ENCODE assay signal across 8 mouse cellular contexts in genomic region chr6:47244642-47245041, GRCm38 (mm10).
DNase-seq lines count a peak whose midpoint lies in the region; ATAC-seq and TF ChIP-seq lines count a peak whose summit lies in the region.

No protein-coding gene starts in this region.

- TF ChIP-seq CTCF in brain, embryonic 14.5 days (IDR thresholded peaks at IDR 0.05; ENCODE audit: borderline replicate concordance, extremely low read depth, insufficient read depth, insufficient read length): no peak

- H3K36me3 ChIP-seq in heart, embryonic 11.5 days (ENCODE audit: control insufficient read depth, insufficient read depth, low read length): no peaks in the 10 kb centered on the region
- H3K36me3 ChIP-seq in hindbrain, embryonic 12.5 days: no peaks in the 10 kb centered on the region
- H3K36me3 ChIP-seq in midbrain, embryonic 10.5 days: 0 out of 2 replicates have a peak, but pooled peaks cover 3% of the 10 kb centered on the region

- 0 out of 2 replicates have a peak, but pooled peaks cover 4% of the 10 kb centered on the region for H3K4me1 ChIP-seq in heart, embryonic 11.5 days (ENCODE audit: control insufficient read depth, insufficient read depth, low read length)
- H3K4me1 ChIP-seq in hindbrain, embryonic 12.5 days: peaks cover 23% of the 10 kb centered on the region
- H3K4me1 ChIP-seq in midbrain, embryonic 10.5 days: peaks cover 50% of the 10 kb centered on the region

- peak overlapping the region; percentile 27 for H3K4me3 ChIP-seq in heart, embryonic 11.5 days (ENCODE audit: low read depth, low read length)
- peak overlapping the region; percentile 36 for H3K4me3 ChIP-seq in hindbrain, embryonic 12.5 days
- peak overlapping the region; percentile 60 for H3K4me3 ChIP-seq in midbrain, embryonic 10.5 days

- peak overlapping the region; percentile 40; the same call in 1 of the 2 replicates for H3K9ac ChIP-seq in heart, embryonic 11.5 days (ENCODE audit: low read depth, low read length)
- peak overlapping the region; percentile 58 for H3K9ac ChIP-seq in hindbrain, embryonic 12.5 days

- DNase-seq in heart, postnatal 10 days: no peak
- peak; percentile 80 for DNase-seq in brain, embryonic 14.5 days (ENCODE audit: low read depth)
- no peak for DNase-seq in midbrain, embryonic 10.5 days (ENCODE audit: low spot score)
- DNase-seq in c-Kit-positive CD71-positive TER-119-positive erythroid progenitor cells, embryonic 14.5 days (ENCODE audit: low spot score): no peak
- no peak for DNase-seq in urinary bladder, postnatal 14 days (ENCODE audit: low spot score)
- no peak for DNase-seq in gastrocnemius, postnatal 10 days

- no peaks in the 10 kb centered on the region for H3K27me3 ChIP-seq in heart, embryonic 11.5 days (ENCODE audit: control insufficient read depth, insufficient read depth, low read length)
- no peaks in the 10 kb centered on the region for H3K27me3 ChIP-seq in hindbrain, embryonic 12.5 days
- peaks cover 6% of the 10 kb centered on the region for H3K27me3 ChIP-seq in midbrain, embryonic 10.5 days (ENCODE audit: low read depth, poor library complexity, severe bottlenecking)

- intact Hi-C loops in heart, postnatal 10 days (cut with DNase I): no loop called here

- no peak; the same call in 1 of the 2 replicates for ATAC-seq in heart, embryonic 11.5 days (replicated peaks; ENCODE audit: insufficient number of reproducible peaks, low FRiP score, low TSS enrichment)
- ATAC-seq in hindbrain, embryonic 12.5 days (ENCODE audit: low FRiP score): peak; percentile 65

- no peaks in the 10 kb centered on the region for H3K9me3 ChIP-seq in heart, embryonic 11.5 days (replicated peaks; ENCODE audit: control insufficient read depth, low read length)
- H3K9me3 ChIP-seq in hindbrain, embryonic 12.5 days (replicated peaks): no peaks in the 10 kb centered on the region
- no peaks in the 10 kb centered on the region for H3K9me3 ChIP-seq in midbrain, embryonic 10.5 days (replicated peaks)

- peak overlapping the region; percentile 59 for H3K4me2 ChIP-seq in heart, embryonic 11.5 days
- H3K4me2 ChIP-seq in hindbrain, embryonic 12.5 days (replicated peaks): peak overlapping the region; percentile 53

- TF ChIP-seq POLR2A in brain, embryonic 14.5 days (IDR thresholded peaks at IDR 0.05; ENCODE audit: borderline replicate concordance, extremely low read depth, insufficient read depth, insufficient read length, poor library complexity, severe bottlenecking): no peak

- H3K27ac ChIP-seq in heart, embryonic 11.5 days (ENCODE audit: low read depth, low read length): no peak overlapping the region
- peak overlapping the region; percentile 82 for H3K27ac ChIP-seq in hindbrain, embryonic 12.5 days
- peak overlapping the region; percentile 87 for H3K27ac ChIP-seq in midbrain, embryonic 10.5 days (replicated peaks)

- WGBS in heart, embryonic 11.5 days (ENCODE audit: insufficient replicate concordance): 23% methylated on average over 7 of the region's 7 CpGs
- 17% methylated on average over 7 of the region's 7 CpGs for WGBS in hindbrain, embryonic 12.5 days
- 18% methylated on average over 7 of the region's 7 CpGs for WGBS in midbrain, embryonic 10.5 days
